Comparison of ENCODE assay signal across 7 mouse cellular contexts in the genomic region with DNA sequence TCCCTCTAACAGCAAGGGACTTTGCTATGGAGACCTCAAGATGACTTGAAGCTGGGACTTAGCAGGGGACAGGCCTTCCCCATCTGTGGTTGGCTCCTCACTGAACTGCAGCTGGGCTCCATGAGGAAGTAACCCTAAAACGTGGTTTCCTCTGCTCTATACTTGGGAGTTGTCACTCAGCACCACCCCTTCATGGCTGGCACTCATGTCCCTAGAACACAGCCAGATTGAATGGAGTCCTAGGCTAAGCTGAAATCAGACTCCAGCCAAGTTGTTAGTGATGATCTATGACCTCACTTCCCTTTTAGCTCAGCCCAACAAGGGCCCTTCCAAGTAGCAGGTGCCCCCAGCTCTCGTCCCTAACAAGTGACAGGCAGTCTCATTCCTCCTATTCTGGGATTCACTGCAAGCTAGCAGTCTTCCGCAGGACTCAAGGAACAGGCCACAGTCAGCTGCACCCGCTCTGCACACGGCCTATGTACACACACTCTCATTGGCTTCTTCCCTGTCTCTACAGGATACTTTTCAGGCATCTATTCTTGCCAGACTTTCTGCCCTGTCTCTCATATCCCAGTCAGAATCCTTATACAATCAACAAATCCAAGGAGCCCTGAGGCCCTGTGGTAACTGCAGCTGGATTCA. TPM values are rescaled to one million over a fixed set of nuclear protein-coding genes. Genes with fewer than 3 reads are reported as not detected.
DNase-seq lines count a peak whose midpoint lies in the region; ATAC-seq lines count a peak whose summit lies in the region.

No protein-coding gene starts in this region.

- H3K4me3 ChIP-seq in midbrain, embryonic 11.5 days (ENCODE audit: low read depth, low read length): no peak overlapping the region
- H3K4me3 ChIP-seq in midbrain, embryonic 14.5 days (replicated peaks; ENCODE audit: low read depth, low read length): no peak overlapping the region
- no peak overlapping the region for H3K4me3 ChIP-seq in limb, embryonic 13.5 days
- no peak overlapping the region for H3K4me3 ChIP-seq in stomach, embryonic 16.5 days (replicated peaks; ENCODE audit: low read length)

- no peaks in the 10 kb centered on the region for H3K9me3 ChIP-seq in midbrain, embryonic 11.5 days (ENCODE audit: control insufficient read depth, low read length)
- H3K9me3 ChIP-seq in midbrain, embryonic 14.5 days (ENCODE audit: control insufficient read depth, low read length): no peaks in the 10 kb centered on the region
- H3K9me3 ChIP-seq in limb, embryonic 13.5 days: no peaks in the 10 kb centered on the region
- no peaks in the 10 kb centered on the region for H3K9me3 ChIP-seq in stomach, embryonic 16.5 days (replicated peaks; ENCODE audit: control insufficient read depth, low read length)

- no peaks in the 10 kb centered on the region for H3K4me1 ChIP-seq in midbrain, embryonic 11.5 days (ENCODE audit: control insufficient read depth, insufficient read depth, low read length)
- no peaks in the 10 kb centered on the region for H3K4me1 ChIP-seq in midbrain, embryonic 14.5 days (ENCODE audit: control insufficient read depth, insufficient read depth, low read length)
- H3K4me1 ChIP-seq in limb, embryonic 13.5 days: peaks cover 39% of the 10 kb centered on the region
- H3K4me1 ChIP-seq in stomach, embryonic 16.5 days (ENCODE audit: control insufficient read depth, insufficient read depth, low read length): peaks cover 10% of the 10 kb centered on the region; the same call in 1 of the 2 replicates

- DNase-seq in midbrain, embryonic 11.5 days (ENCODE audit: low spot score, missing footprints): no peak
- no peak for DNase-seq in midbrain, embryonic 14.5 days
- peak; percentile 58 for DNase-seq in gastrocnemius, postnatal 25 days
- no peak for DNase-seq in adrenal gland, postnatal 25 days
- no peak for DNase-seq in cerebellum, adult 9-11 months

- peaks cover 14% of the 10 kb centered on the region; the same call in 1 of the 2 replicates for H3K36me3 ChIP-seq in midbrain, embryonic 11.5 days (ENCODE audit: control insufficient read depth, insufficient read depth, low read length)
- peaks cover 37% of the 10 kb centered on the region for H3K36me3 ChIP-seq in midbrain, embryonic 14.5 days (ENCODE audit: control insufficient read depth, insufficient read depth, low read length)
- peaks cover 35% of the 10 kb centered on the region for H3K36me3 ChIP-seq in limb, embryonic 13.5 days
- H3K36me3 ChIP-seq in stomach, embryonic 16.5 days (ENCODE audit: control insufficient read depth, insufficient read depth, low read length): peaks cover 12% of the 10 kb centered on the region; the same call in 1 of the 2 replicates

- ATAC-seq in midbrain, embryonic 11.5 days (ENCODE audit: low FRiP score): peak; percentile 10; the same call in 1 of the 2 replicates
- no peak for ATAC-seq in midbrain, embryonic 14.5 days (ENCODE audit: low FRiP score, low TSS enrichment)
- 0 out of 2 replicates have a peak, but pooled peaks have one; percentile 6 for ATAC-seq in limb, embryonic 13.5 days (ENCODE audit: low FRiP score, low read depth)
- ATAC-seq in stomach, embryonic 16.5 days (ENCODE audit: insufficient read depth, low FRiP score): peak; percentile 48

- H3K4me2 ChIP-seq in midbrain, embryonic 11.5 days: no peak overlapping the region
- no peak overlapping the region for H3K4me2 ChIP-seq in midbrain, embryonic 14.5 days (ENCODE audit: low read length)
- H3K4me2 ChIP-seq in limb, embryonic 13.5 days (replicated peaks): no peak overlapping the region
- H3K4me2 ChIP-seq in stomach, embryonic 16.5 days (ENCODE audit: low read depth, low read length): no peak overlapping the region

- H3K27ac ChIP-seq in midbrain, embryonic 11.5 days (ENCODE audit: low read depth, low read length): no peak overlapping the region
- no peak overlapping the region for H3K27ac ChIP-seq in midbrain, embryonic 14.5 days (replicated peaks; ENCODE audit: low read depth, low read length)
- H3K27ac ChIP-seq in limb, embryonic 13.5 days: peak overlapping the region; percentile 6; the same call in 1 of the 2 replicates
- peak overlapping the region; percentile 59 for H3K27ac ChIP-seq in stomach, embryonic 16.5 days (ENCODE audit: low read length)

- H3K27me3 ChIP-seq in midbrain, embryonic 11.5 days (ENCODE audit: control insufficient read depth, insufficient read depth, low read length): no peaks in the 10 kb centered on the region
- no peaks in the 10 kb centered on the region for H3K27me3 ChIP-seq in midbrain, embryonic 14.5 days (ENCODE audit: control insufficient read depth, insufficient read depth, low read length)
- H3K27me3 ChIP-seq in limb, embryonic 13.5 days: no peaks in the 10 kb centered on the region
- H3K27me3 ChIP-seq in stomach, embryonic 16.5 days (ENCODE audit: control insufficient read depth, insufficient read depth, low read length): no peaks in the 10 kb centered on the region

- H3K9ac ChIP-seq in midbrain, embryonic 11.5 days (ENCODE audit: low read length): no peak overlapping the region
- H3K9ac ChIP-seq in midbrain, embryonic 14.5 days (replicated peaks; ENCODE audit: low read length): no peak overlapping the region
- no peak overlapping the region for H3K9ac ChIP-seq in limb, embryonic 13.5 days
- no peak overlapping the region for H3K9ac ChIP-seq in stomach, embryonic 16.5 days (ENCODE audit: low read length)

- 51% methylated on average over 5 of the region's 5 CpGs for WGBS in midbrain, embryonic 11.5 days
- WGBS in midbrain, embryonic 14.5 days: 44% methylated on average over 5 of the region's 5 CpGs
- 50% methylated on average over 5 of the region's 5 CpGs for WGBS in limb, embryonic 13.5 days
- WGBS in stomach, embryonic 16.5 days: 36% methylated on average over 5 of the region's 5 CpGs

RNA-seq across cellular contexts. Expression of gene Mgme1, which starts 23.0 kb away (rescaled TPM):
- 15.7 and 17.4 TPM in 2 replicates for polyA plus RNA-seq in midbrain, embryonic 11.5 days (2014; fragmentation: Nextera tagmentation; extraction: Ambion mirVana)
- polyA plus RNA-seq in midbrain, embryonic 14.5 days (2014; fragmentation: Nextera tagmentation; extraction: Ambion mirVana): 7.6 and 11.1 TPM in 2 replicates
- total RNA-seq in gastrocnemius, postnatal 25 days (2021): 1 to 10 TPM; 6.0 to 6.5 TPM
- 19.7 and 22.6 TPM in 2 replicates for polyA plus RNA-seq in limb, embryonic 13.5 days (2015; fragmentation: Nextera tagmentation; extraction: Ambion mirVana)
- 18.3 and 20.0 TPM in 2 replicates for polyA plus RNA-seq in stomach, embryonic 16.5 days (2015; fragmentation: Nextera tagmentation; extraction: Ambion mirVana)
- 25.8 and 26.8 TPM in 2 replicates for total RNA-seq in adrenal gland, postnatal 25 days (2021)

RNA-seq across cellular contexts. Expression of gene Snx5, which starts 23.2 kb away (rescaled TPM):
- polyA plus RNA-seq in midbrain, embryonic 11.5 days (2014; fragmentation: Nextera tagmentation; extraction: Ambion mirVana): 105 and 111 TPM in 2 replicates
- polyA plus RNA-seq in midbrain, embryonic 14.5 days (2014; fragmentation: Nextera tagmentation; extraction: Ambion mirVana): 55.6 and 69.3 TPM in 2 replicates
- 10 to 100 TPM; 39.6 to 39.8 TPM for total RNA-seq in gastrocnemius, postnatal 25 days (2021)
- 130 and 133 TPM in 2 replicates for polyA plus RNA-seq in limb, embryonic 13.5 days (2015; fragmentation: Nextera tagmentation; extraction: Ambion mirVana)
- polyA plus RNA-seq in stomach, embryonic 16.5 days (2015; fragmentation: Nextera tagmentation; extraction: Ambion mirVana): 106 and 109 TPM in 2 replicates
- total RNA-seq in adrenal gland, postnatal 25 days (2021): 91.6 and 107 TPM in 2 replicates

Comparison
In these comparisons a context has a peak if more than half of its experiments do, and no peak if none do; other contexts are left out.
1. H3K27ac ChIP-seq: peak in limb, embryonic 13.5 days (single experiment) and stomach, embryonic 16.5 days (single experiment); none in midbrain, embryonic 11.5 days (single experiment) and midbrain, embryonic 14.5 days (single experiment).